Mouse (Mus musculus): ENCODE data around the gene Tmcc2. TPM values are rescaled to one million over a fixed set of nuclear protein-coding genes. Genes with fewer than 3 reads are reported as not detected.

Tmcc2 gene
- total RNA-seq, 4 experiments from 2014 or later, result 10.3 to 13.9 (median 12.1) TPM

DNA sequence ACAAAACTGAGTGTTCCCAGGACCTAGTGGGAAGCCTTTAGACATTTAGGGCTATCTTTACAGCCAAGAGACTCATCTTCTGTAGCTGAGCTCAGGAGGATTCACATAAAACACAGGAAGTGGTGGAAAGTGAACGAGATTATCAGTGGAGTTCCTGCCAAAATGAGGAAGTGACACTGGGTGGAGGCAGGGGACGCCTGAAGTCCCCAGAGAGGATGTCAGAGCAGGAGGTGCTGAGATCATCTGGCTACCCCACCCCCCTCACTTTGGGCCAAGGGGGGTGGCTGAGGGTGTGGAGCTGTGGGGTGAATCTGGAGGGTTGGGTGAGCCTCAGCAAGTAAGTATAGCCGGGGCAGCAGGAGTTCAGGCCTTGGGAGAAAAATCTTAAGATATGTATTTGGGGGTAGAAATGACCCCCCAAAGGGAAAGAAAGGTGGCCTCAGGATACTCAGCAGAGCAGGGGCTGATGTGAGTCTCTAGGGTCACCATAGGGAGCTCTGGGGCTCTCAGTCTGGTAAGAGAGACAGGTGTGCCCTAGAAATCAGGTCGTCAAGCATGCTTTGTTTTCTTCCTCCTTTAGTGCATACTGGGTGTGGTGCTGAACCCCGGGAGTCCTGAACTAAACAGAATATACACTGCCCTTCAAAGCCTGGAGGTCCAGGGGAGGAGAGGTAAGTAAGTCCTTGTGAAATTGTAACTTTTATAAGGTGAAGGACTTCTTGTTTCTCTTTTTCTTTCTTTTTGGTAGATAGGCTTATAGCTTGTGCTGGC lies 49.2 kb downstream of the Tmcc2 start:
- DNase-seq, result peak; percentile 66

DNA sequence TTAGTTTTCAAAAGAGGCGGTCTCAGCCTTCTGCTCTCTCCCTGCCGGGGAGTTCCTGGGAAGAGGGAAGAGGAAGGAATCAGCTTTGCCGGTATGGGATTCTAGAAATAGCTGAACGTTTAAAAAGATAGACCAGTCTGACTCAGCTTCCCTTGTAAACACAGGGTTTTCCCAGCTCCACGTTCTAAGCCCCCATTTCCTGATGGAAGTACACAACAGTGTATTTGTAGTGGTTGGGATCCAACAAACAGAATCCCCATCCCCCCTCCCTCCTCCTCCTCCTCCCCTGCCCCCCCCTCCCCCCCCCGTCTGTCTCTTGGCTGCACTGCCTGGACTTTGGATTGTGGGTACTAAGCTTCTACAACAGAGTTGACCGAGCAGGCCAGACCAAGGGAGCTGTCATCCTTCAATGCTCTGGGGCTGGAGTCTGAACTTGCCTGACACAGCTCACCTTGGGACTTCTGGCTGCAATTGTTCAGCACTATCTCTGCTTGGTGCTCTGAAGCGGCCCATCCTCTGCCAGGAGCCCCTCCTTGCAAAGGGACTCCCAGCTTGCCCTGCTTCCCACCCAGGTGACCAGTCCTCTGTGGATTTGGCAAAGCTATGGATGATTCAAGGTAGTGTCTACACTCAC lies 52.9 kb downstream of the Tmcc2 start:
- DNase-seq, result no peak

DNA sequence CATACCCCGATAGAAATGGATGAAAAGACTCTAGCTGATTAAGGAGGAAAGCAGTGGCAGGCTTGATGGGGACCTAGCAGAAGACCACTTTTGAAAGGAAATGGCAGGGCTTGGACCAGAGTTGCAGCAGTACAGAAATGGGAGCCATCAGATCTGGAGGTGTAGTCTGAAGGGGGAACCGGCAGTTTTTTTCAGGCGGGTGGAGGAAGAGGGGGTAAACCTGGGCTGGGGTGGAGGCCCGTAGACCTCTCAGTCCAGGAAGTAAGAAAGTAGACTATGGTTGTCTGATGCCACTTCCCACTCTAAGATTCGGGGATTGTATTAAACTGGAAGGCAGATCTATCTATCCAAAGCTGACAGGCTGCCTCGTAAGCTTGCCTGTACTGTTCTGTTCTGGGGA lies 54.2 kb downstream of the Tmcc2 start:
- no peak for DNase-seq

DNA sequence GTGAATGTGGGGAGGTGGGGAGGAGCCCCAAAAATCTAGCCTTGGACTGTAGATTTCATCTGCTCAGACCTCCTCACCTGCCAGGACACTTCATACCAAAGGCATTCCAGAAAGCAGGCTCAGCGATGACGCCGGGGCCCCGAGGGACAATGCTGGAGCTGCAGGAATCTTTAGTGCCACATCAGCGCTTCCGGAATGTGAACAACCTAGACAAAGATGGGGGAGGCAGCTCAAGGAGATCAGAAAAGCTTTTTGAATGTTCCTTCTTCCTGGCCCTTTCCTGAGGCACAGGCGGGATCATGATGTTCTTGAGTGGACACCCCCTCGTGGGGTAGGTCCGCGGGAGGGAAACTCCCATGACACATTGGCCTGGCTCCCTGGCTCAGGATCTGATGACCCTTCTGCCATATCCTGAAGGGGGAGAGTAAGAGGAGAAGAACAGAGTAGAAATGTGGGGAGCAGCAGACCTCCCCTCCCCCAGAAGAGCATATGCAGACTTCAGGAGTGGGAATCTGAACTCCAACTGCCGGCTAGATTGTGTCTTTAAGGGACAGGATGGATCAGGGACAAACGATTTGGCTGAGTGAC lies 55.6 kb downstream of the Tmcc2 start:
- DNase-seq, result no peak

DNA sequence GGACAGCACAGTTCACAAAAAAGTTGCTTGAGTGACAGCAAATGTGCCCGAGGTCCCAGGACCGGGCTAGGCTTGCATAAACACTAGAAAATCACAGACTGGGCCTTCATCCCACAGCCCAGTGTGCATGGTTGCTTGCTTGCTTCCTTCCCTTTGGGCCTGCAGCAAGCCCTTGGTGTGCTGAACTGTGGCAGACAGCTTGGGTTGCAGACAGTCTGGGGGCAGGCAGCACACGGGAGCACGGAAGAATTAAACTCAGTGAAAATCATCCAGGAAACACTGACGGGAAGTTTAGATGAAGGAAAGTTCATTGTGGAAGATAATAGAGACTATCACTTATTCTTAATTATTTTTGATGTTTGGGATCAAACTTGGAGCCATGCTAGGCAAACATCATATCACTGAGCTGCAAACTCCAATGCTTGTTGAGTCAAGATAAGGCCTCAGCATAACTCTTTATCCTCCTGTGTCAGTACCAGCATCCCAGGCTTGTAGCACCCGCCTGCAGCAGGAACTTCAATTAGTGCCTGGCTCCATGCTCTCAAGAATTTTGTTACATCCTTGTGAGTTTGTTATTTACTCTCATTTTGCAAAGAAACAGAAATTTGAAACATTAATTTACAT lies 56.8 kb downstream of the Tmcc2 start:
- DNase-seq, result no peak

DNA sequence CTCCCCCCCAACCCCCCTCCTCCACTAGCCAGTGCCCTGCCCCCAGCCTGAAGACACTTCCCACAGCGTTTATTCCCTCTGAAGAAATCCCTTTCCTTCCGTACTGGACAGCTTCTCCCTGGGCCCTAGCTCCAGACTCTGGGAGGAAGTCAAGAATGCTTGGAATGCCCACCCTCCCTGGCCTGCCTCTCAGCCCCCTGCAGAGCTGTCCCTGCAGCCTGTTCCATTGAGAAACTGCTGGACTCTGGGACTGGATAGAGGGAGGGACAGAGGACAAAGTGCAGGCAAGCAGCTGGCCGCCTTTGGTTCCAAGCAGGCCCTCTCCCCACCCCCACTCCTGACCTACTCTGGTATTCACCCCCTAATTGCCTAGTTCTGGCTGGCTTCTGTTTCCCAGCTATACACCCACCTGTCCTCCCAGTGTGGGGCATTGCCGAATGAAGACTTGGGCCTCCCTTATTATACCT lies 57.4 kb downstream of the Tmcc2 start:
- DNase-seq, result no peak

DNA sequence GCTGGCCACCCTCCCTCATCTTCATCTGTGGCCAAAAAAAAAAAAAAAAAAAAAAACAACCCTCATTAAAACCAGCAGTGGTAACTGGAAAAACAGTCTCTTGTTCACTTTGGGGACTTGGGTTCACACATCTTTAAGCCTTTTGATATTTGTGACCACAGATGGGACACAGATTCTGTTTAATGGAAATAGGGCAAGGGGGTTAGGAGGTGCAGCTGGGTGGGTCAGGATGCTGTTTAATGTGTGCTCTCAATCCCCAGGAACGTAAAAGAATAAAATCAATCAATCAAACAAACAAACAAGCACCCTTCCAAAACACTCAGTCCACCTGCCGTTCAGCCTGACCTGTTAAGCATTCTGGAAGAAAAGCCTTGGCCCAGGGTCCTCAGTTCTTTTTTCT lies 57.9 kb downstream of the Tmcc2 start:
- DNase-seq, result no peak

DNA sequence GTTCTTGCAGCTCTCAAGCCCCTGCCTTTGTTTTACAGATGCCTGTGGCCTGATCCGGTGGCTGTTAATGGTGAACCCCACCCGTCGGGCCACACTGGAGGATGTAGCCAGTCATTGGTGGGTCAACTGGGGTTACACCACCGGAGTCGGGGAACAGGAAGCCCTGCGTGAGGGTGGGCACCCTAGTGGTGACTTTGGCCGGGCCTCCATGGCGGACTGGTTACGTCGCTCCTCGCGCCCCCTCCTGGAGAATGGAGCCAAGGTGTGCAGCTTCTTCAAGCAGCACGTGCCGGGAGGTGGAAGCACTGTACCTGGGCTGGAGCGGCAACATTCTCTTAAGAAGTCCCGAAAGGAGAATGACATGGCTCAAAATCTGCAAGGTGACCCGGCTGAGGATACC lies 59.8 kb downstream of the Tmcc2 start:
- DNase-seq, result no peak

DNA sequence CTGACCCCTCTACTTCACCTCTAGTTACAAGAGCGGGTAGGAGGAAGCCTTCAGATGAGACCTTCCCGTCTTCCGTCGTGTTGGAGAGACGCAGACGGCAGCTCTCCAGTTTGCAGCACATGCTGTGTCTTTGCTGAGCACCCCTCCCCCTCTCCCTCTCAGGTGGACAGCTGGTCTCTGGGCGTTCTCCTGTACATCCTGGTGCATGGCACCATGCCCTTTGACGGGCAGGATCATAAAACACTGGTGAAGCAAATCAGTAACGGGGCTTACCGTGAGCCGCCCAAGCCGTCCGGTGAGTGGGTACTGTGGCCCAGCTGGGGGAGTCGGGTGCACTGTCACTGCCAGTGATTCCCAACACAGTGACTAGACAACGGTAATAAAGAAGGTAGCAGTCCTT lies 60.7 kb downstream of the Tmcc2 start:
- DNase-seq, result no peak

DNA sequence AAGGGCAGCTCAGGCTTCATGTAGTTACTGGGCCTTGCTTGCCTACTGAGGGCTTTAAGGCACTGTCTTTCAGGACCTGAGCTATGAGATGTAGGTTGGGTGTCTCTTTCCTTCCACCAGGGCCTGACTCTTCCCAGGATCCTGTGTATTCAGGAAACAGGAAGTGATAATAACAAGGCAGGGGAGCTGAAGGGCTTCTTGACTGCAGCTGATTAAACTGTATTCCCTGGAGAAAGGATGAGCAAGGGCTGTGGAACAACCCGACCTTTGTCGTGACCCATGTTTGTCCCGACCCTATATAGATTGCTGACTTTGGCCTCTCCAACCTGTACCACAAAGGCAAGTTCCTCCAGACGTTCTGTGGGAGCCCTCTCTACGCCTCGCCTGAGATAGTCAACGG lies 61.4 kb downstream of the Tmcc2 start:
- no peak for DNase-seq

DNA sequence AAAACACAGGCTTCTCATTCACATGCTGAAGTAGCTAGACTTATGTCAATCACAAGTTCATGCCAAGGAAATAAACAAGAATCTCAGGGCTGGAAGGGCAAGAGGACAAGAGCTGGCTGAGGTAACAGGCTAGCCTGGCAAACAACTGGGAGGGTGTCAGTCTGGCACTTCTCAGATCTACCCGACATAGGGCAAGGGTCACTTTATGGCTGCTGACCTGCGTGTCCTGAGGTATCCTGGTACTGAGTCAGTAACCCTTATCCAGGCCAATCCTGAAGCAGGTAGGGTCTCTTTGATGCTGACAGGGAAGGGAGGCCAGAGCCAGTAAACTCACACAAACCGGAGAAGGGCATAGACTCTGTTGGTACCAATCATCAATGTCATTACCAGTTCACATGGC lies 62.5 kb downstream of the Tmcc2 start:
- DNase-seq, result no peak

DNA sequence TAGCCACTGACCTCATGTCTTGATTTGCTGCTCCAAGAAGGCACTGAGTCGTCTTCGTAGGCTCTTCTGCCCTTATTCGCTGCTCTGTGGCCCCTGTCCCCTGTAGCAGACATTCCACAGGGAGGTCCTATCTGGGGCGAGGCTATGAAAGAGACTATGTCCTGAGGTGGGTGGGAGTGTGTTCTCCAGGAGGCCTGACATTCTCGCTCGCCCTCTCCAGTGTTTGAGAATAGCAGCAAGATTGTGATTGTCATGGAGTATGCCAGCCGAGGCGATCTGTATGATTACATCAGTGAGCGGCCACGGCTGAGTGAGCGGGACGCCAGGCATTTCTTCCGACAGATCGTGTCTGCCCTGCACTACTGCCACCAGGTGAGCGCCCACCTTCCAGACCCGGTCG lies 63.6 kb downstream of the Tmcc2 start:
- no peak for DNase-seq

DNA sequence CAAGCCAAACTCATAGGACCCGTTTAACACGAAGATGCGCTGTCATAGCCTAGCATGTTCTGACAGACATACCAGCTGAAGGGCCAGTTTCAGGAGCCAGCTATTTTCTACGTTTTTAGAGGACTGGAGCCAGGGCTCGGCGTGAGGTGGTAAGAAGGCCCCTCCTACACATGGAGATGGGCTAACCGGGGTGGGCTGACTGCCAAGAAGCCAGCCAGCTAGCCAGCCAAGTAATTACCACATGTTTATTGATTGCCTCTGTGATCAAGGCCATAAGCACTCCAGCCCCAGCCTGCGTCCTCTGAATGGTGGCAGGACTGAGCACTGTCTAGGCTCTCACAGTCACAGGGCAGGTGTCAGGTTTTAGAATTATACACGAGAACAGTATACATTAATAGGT lies 64.3 kb downstream of the Tmcc2 start:
- no peak for DNase-seq

DNA sequence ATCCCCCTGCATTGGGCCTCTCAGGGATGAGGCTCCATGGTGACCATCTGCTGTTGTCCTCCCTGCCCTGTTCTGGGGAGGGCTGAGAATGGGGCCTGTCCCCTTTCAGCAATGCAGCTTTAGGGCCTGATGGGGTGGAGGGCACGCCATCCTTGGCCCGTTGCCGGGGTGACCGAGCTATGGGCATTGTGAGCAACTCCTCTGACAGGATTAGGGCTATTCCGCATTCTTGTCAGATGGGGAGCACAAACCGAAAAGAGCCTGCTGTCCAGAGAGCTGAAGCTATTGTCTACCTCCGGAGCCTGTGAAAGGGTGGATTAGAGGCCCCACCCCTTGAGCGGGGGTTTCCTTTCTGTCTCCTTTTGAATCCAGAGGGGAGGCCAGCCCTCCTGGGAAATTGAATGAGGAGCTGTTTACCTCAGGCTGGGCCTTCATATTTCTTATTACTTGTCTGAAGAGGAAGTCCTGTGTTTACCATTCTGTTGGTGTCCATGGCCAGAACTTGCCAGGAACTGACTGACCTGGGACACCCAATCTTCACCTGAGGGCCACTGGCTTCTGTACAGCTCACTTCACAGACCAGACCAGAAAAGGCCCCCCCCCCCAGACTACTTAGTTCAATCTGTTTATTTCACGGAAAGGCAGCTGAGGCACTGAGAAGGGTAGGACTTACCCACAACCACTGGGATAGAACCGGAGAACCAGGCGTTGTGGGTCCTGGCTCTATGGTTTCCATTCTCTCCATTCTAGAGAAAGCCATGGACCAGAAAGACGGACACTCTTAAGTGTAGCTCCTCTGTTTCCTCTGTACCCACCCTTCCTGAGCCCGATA lies 68.2 kb downstream of the Tmcc2 start:
- no peak for DNase-seq

DNA sequence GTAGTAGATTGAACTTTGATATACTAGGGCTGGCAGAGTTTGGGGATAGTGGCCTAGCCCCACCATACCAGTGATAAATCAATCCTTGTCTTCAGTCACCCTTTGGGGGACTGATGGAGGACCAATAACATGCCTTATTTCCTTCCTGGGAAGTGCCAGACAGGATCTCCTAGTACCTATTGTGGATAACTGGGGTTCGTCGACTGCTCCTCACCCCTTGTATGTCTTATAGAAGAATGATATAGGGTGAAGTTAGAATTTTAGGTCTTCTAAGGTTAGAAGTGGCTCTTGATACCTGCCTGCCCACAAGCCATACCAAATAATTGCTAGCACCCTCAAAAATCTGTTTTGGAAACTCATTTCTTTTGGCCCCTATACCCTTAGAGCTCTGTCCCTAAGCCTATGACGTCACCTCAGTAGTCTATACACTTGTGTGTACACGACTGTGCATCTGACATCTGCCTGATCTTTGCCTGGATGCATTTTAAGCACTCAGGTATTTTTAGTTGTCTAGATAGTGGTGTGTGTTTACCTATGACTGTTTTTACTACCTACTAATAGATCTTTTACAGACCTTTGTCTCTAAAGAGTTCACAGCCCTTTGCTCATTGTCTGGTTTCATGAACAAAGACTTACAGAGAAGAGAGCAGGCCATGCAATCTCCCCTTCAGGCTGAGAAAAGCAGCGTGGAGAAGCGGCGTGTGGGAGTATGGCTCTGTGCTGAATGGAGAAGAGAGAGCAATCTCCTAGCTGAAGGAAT lies 69.1 kb downstream of the Tmcc2 start:
- DNase-seq, result no peak

DNA sequence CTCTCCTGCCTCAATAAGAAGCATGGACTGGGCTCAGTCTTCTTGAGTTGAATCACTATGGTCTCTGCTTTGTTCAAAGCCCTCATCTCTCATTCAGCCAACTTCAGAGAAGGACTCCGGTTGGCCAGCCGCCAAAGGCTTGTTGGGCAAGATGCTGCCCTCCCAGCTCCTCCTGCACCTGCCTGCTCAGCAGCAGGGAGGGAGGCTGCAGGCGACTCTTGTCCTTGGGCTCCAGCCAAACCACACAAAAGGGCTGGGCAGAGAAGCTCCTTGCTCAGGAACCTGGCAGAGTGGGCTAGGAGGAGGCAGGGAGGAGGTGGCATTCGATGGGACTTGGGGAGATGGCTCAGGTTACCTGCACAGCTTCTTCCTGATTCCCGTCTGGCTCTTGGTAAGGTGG lies 71.8 kb downstream of the Tmcc2 start:
- DNase-seq, result no peak

DNA sequence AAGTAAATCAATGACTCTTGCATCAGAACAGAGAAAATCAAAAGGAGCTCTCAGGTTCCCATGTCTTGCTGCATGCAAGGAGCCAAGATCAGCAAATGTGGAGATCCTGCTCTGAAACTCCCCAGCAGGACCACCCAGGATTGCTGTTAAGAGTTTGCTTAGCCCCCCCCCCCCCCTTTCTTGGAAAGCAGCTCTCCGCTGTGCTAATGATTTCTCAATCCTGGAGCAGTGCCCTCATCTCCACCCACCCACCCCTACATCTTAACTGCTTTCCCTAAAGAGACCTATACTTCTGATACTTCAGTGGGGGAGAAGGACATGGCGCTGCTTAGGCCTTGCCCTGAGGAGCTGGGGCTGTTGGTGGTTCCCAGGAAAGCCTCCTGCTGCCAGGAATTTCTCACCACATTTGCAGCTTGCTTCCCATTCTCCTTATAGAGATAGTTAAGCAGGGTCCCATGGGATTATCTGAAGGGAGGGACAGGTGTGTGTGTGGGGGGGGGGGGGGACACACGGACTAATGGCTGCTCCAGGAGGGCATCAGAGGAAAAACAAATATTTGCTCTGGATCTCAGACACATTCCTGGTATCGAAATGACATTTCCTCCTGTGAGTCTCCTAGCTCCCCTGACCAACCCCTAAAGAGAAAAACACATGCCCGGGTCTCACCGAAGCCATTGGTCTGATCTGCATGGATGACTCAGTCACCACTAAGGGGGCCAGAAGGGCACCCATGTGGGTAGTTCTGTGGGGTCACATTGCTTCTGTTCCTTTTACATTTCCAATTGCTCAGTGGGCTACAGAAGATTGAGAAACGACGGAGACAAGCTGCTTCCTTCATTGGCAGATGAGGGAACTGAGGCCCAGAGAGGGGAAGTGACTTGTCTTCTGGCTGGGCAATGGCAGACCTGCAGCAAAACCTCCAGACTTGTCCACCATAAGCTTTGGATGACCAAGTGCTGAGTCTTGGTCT lies 72.9 kb downstream of the Tmcc2 start:
- DNase-seq, result no peak

DNA sequence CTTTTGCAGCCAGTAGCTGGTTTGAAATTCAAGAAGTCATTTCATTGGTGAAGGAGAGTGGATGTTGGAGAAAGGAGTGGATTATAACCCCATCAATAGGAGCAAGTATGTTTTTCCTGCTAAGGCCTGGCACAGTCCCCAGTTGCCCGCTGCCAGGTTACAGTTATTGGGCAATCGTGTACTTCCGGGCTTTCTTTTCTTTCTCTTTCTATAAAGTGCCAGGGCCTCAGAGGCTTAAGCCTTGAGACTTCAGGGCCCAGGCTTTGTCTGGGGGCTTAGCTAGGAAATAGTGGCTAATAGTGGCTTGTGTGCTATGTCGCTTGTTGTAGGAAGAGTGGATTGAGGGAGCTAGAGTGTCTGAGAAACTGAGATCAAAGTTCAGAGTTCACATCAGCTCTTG lies 73.7 kb downstream of the Tmcc2 start:
- DNase-seq, result no peak

DNA sequence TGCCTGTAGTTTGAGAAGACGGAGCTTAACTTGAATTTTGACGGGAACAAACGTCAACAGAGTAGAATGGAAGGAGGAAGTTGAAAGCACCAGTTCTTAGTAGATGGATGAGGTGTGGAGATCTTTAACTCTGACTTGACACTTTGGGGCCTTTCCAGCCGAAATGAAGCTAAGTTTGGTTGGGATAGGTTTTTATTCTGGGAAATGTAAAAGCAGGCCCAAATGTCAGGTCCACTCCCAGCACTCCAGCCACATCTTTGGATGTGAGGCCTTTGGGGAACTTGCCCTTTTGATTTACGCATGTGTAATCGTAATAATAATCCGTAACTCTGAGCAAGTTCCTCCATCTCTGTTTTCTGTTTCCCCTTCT lies 74.5 kb downstream of the Tmcc2 start:
- no peak for DNase-seq

DNA sequence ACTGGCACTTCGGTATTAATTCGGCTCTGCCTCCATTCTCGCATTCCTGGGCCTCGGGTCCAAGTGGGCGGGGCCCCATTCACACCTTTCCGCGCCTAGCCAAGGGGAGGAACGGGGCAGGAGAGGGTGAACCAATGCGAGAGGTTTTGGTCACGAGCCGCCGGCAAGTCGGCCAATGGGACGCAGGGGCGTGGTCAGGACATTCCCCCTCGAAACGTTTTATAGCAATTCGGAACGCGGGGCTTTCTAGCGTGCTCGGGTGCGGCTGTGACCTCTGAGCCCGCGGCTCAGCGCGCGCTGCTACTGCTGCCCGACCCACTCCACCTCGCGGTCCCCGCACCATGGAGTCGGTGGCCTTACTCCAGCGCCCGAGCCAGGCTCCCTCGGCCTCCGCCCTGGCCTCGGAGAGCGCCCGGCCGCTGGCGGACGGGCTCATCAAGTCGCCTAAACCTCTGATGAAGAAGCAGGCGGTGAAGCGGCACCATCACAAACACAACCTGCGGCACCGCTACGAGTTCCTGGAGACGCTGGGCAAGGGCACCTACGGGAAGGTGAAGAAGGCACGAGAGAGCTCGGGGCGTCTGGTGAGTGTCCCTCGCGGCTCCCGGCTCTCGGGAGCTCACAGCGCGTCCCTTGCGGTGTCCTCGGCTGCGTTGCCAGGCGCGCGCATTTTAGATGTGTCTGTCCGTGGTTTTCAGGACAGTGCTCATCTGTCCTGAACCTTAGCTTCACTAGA lies 75.0 kb downstream of the Tmcc2 start, which contains the start of gene Nuak2:
Gene Nuak2 (plus strand): TSS at position 238 of the 736 bp plus-strand sequence.
- DNase-seq, result peak; percentile 85

Data from adrenal gland, adult 8-10 months (tissue).